Mouse (Mus musculus): ENCODE data around the gene Armc2. TPM values are rescaled to one million over a fixed set of nuclear protein-coding genes. Genes with fewer than 3 reads are reported as not detected.

The Armc2 gene
- total and polyA plus RNA-seq, 3 experiments, result 0.34 to 0.99 (median 0.90) TPM

GRCm38 (mm10) chr10:41935476-41935829 lies 82.8 kb downstream of the Armc2 start:
- Histone ChIP-seq H3K36me3 (replicated peaks in 1 of 2; ENCODE audit: control insufficient read depth in 1 of 2, insufficient read depth in 1 of 2, low read length in 1 of 2) (peaks cover 0 to under 1% of the 10 kb centered on the region in 2 experiments), H3K4me1 (ENCODE audit: control insufficient read depth in 1 of 2, insufficient read depth in 2 of 2) (peaks cover 12 to 36% of the 10 kb centered on the region in 2 experiments), H3K27me3 (replicated peaks) (no peaks in the 10 kb centered on the region), H3K27ac (ENCODE audit: insufficient read depth, low read depth) (no peak overlapping the region), H3K9me3 (replicated peaks; ENCODE audit: low read length) (peaks cover 5% of the 10 kb centered on the region), H3K4me3 (replicated peaks in 1 of 3; ENCODE audit: low read depth in 2 of 3, low read length in 2 of 3, poor library complexity in 1 of 3) (no peak overlapping the region), H3K4me2 (ENCODE audit: insufficient read depth, low read depth, poor library complexity, severe bottlenecking) (no peak overlapping the region), H3K79me2 (replicated peaks; ENCODE audit: control insufficient read depth, extremely low read depth, insufficient read depth, poor library complexity, severe bottlenecking) (no peaks in the 10 kb centered on the region), H3K9ac (ENCODE audit: insufficient read depth, low read depth) (no peak overlapping the region)
- in situ Hi-C loops (cut with MboI; ENCODE audit: low pct_ligation_motif_present, low pct_unique_long_range_greater_than_20kb, low sequenced_read_pairs), result no loop called here
- dilution Hi-C loops (cut with MboI; ENCODE audit: extremely low pct_ligation_motif_present, extremely low pct_unique_long_range_greater_than_20kb, low sequenced_read_pairs), result no loop called here
- no peak for TF ChIP-seq ZC3H11A (IDR thresholded peaks at IDR 0.05; ENCODE audit: low read depth, low read length)
- no peak for DNase-seq (ENCODE audit: extremely low read depth)

GRCm38 (mm10) chr10:41934633-41935475 lies 83.4 kb downstream of the Armc2 start:
- no peak overlapping the region for H3K4me3 ChIP-seq (replicated peaks in 1 of 3; ENCODE audit: low read depth in 2 of 3, low read length in 2 of 3, poor library complexity in 1 of 3)
- H3K4me2 ChIP-seq (ENCODE audit: insufficient read depth, low read depth, poor library complexity, severe bottlenecking), result no peak overlapping the region
- peaks cover 5% of the 10 kb centered on the region for H3K9me3 ChIP-seq (replicated peaks; ENCODE audit: low read length)
- TF ChIP-seq JUN (IDR thresholded peaks at IDR 0.05; ENCODE audit: insufficient read depth, low read depth, low read length) (no peak), MYC (IDR thresholded peaks at IDR 0.05; ENCODE audit: low read depth, low read length) (no peak), MAFK (IDR thresholded peaks at IDR 0.05; ENCODE audit: insufficient replicate concordance, low read length) (no peak), ZNF384 (IDR thresholded peaks at IDR 0.05; ENCODE audit: low read depth, low read length) (no peak), GABPA (IDR thresholded peaks at IDR 0.05; ENCODE audit: insufficient replicate concordance, low read depth, low read length) (no peak), POLR2A (IDR thresholded peaks at IDR 0.05; ENCODE audit: low read depth, low read length) (no peak), IRF4 (IDR thresholded peaks at IDR 0.05; ENCODE audit: low read depth, low read length) (no peak), USF1 (IDR thresholded peaks at IDR 0.05; ENCODE audit: low read depth, low read length) (no peak), CTCF (conservative IDR thresholded peaks at IDR 0.05 in 1 of 2, IDR thresholded peaks at IDR 0.05 in 1 of 2; ENCODE audit: low read depth in 2 of 2, low read length in 2 of 2) (no peak), MEF2A (IDR thresholded peaks at IDR 0.05; ENCODE audit: borderline replicate concordance, low read depth, low read length) (no peak), KAT2A (IDR thresholded peaks at IDR 0.05; ENCODE audit: insufficient replicate concordance, low read length) (no peak), E2F4 (IDR thresholded peaks at IDR 0.05; ENCODE audit: insufficient replicate concordance, low read depth, low read length) (no peak), RAD21 (IDR thresholded peaks at IDR 0.05; ENCODE audit: low read depth, low read length) (no peak), CHD1 (IDR thresholded peaks at IDR 0.05; ENCODE audit: low read depth, low read length) (no peak), POLR2AphosphoS2 (IDR thresholded peaks at IDR 0.05; ENCODE audit: low read depth, low read length) (no peak), CHD2 (IDR thresholded peaks at IDR 0.05; ENCODE audit: low read length) (no peak), SMC3 (IDR thresholded peaks at IDR 0.05; ENCODE audit: low read depth, low read length) (no peak), ZKSCAN1 (IDR thresholded peaks at IDR 0.05; ENCODE audit: borderline replicate concordance, low read depth, low read length) (no peak)
- H3K79me2 ChIP-seq (replicated peaks; ENCODE audit: control insufficient read depth, extremely low read depth, insufficient read depth, poor library complexity, severe bottlenecking), result no peaks in the 10 kb centered on the region
- in situ Hi-C loops (cut with MboI; ENCODE audit: low pct_ligation_motif_present, low pct_unique_long_range_greater_than_20kb, low sequenced_read_pairs) (no loop called here), dilution Hi-C loops (cut with MboI; ENCODE audit: extremely low pct_ligation_motif_present, extremely low pct_unique_long_range_greater_than_20kb, low sequenced_read_pairs) (no loop called here)
- peaks cover 16 to 36% of the 10 kb centered on the region in 2 experiments for H3K4me1 ChIP-seq (ENCODE audit: control insufficient read depth in 1 of 2, insufficient read depth in 2 of 2)
- no peaks in the 10 kb centered on the region for H3K27me3 ChIP-seq (replicated peaks)
- no peak for DNase-seq (ENCODE audit: extremely low read depth)
- no peak overlapping the region for H3K9ac ChIP-seq (ENCODE audit: insufficient read depth, low read depth)
- H3K27ac ChIP-seq (ENCODE audit: insufficient read depth, low read depth), result no peak overlapping the region
- peaks cover 0 to 3% of the 10 kb centered on the region in 2 experiments for H3K36me3 ChIP-seq (replicated peaks in 1 of 2; ENCODE audit: control insufficient read depth in 1 of 2, insufficient read depth in 1 of 2, low read length in 1 of 2)

All from CH12.LX (cell line).